Mouse (Mus musculus) liver, embryonic 16.5 days (tissue): Measurements from ENCODE around the gene Ttll11. TPM values are rescaled to one million over a fixed set of nuclear protein-coding genes. Genes with fewer than 3 reads are reported as not detected.

ENCODE experiments used
- ATAC-seq: fragments of 200-750 bp; cut with Nextera tagmentation; 2 replicates; pipeline ENCODE4 v1.8.0; 2017; ENCODE audit warnings: low read depth, mild to moderate bottlenecking, moderate number of reproducible peaks, moderate library complexity
- H3K27ac ChIP-seq: fragments of 300-500 bp; sonication (generic); 2 replicates; pipeline ENCODE4 v1.5.1; 2014; ENCODE audit warnings: mild to moderate bottlenecking, low read length
- H3K27me3 ChIP-seq: fragments of 300-500 bp; sonication (generic); 2 replicates; pipeline ENCODE4 v1.6.1; 2014; ENCODE audit warnings: low read depth, low read length, mixed read lengths; ENCODE audit not compliant: control insufficient read depth, insufficient read depth
- H3K36me3 ChIP-seq: fragments of 300-500 bp; sonication (generic); 2 replicates; pipeline ENCODE4 v1.6.1; 2014; ENCODE audit warnings: mild to moderate bottlenecking; ENCODE audit not compliant: control insufficient read depth, insufficient read depth
- H3K4me1 ChIP-seq: fragments of 300-500 bp; sonication (generic); 2 replicates; pipeline ENCODE4 v1.6.1; 2014; ENCODE audit warnings: low read depth, low read length, mixed read lengths; ENCODE audit not compliant: control insufficient read depth
- H3K4me2 ChIP-seq: fragments of 300-500 bp; sonication (generic); 2 replicates; pipeline ENCODE4 v1.6.1; 2014; ENCODE audit warnings: low read depth, low read length, mixed read lengths
- H3K4me3 ChIP-seq: fragments of 300-500 bp; sonication (generic); 2 replicates; pipeline ENCODE4 v1.5.1; 2014; ENCODE audit warnings: low read depth, mild to moderate bottlenecking, low read length
- H3K9ac ChIP-seq: fragments of 300-500 bp; sonication (generic); 2 replicates; pipeline ENCODE4 v1.6.1; 2014; ENCODE audit warnings: low read depth, low read length
- H3K9me3 ChIP-seq: fragments of 300-500 bp; sonication (generic); replicated peaks from 2 replicates; pipeline ENCODE4 v1.6.1; 2016; ENCODE audit warnings: low read length; ENCODE audit not compliant: control insufficient read depth
- WGBS: fragments of 180-500 bp; shearing (Covaris S2); extraction: QIAGEN DNeasy Blood & Tissue Kit; methylation state at CpG from one replicate; pipeline ENCODE4 v1.1.7; 2014; ENCODE audit not compliant: insufficient replicate concordance; 5-methylcytosine and 5-hydroxymethylcytosine counted together
- polyA plus RNA-seq: library from polyadenylated mRNA; unstranded; fragments of >200 nt; fragmentation: Nextera tagmentation; extraction: Ambion mirVana; gene quantifications from 2 replicates; pipeline ENCODE4 v1.2.1, GENCODE M21; 2015

The Ttll11 gene
- polyA plus RNA-seq, 1 experiment from 2014 or later: 0.79 TPM

DNA sequence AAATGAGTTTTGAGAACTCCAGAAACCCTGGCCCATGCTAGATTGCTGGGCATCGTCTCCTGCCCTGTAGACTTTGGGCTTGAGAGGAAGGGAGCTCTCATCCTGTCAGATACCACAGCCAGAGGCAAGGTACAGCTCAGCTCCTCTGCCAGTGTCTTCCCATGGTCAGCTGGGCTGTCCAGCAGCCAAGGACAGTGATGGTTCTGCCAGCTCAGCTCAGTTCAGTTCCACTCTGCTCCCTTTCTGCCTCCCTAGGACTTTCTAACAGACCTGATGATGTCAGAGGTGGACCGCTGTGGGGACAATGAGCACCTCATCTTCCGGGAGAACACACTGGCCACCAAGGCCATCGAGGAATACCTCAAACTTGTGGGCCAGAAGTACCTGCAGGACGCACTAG, 267.1 kb downstream of the Ttll11 start:
- Histone ChIP-seq H3K4me2 (no peak overlapping the region), H3K36me3 (0 out of 2 replicates have a peak, but pooled peaks cover 4% of the 10 kb centered on the region), H3K4me1 (no peaks in the 10 kb centered on the region; the same call in 1 of the 2 replicates), H3K4me3 (no peak overlapping the region), H3K27me3 (no peaks in the 10 kb centered on the region), H3K9me3 (no peaks in the 10 kb centered on the region), H3K27ac (no peak overlapping the region), H3K9ac (no peak overlapping the region)
- 62% methylated on average over 5 of the region's 5 CpGs for WGBS
- ATAC-seq: no peak

DNA sequence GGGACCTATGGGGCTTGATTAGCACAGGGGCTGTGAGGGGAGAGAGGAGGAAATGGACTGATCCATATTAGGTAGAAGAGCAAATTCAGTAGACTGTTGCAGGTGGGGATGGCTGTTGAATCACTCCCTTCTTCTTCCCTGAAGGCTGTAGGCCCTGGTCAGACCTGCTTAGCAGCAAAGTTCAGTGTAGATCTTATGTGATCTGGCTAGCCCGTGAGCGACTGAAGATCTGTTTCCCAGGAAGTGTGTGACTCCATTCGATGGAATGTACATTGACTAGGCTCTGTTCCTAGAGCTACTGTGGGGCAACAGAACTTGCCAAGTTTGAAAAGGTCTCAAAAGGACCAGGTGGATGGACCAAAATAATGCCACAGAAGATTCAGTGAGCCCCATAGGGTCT, 276.5 kb downstream of the Ttll11 start:
- 0 out of 2 replicates have a peak, but pooled peaks cover 2% of the 10 kb centered on the region for H3K36me3 ChIP-seq
- no peaks in the 10 kb centered on the region for H3K4me1 ChIP-seq
- H3K4me2 ChIP-seq: no peak overlapping the region
- H3K27ac ChIP-seq: no peak overlapping the region
- no peak for ATAC-seq
- no peaks in the 10 kb centered on the region for H3K9me3 ChIP-seq
- H3K27me3 ChIP-seq: no peaks in the 10 kb centered on the region
- 76% methylated on average over 3 of the region's 3 CpGs for WGBS
- H3K4me3 ChIP-seq: no peak overlapping the region
- no peak overlapping the region for H3K9ac ChIP-seq

DNA sequence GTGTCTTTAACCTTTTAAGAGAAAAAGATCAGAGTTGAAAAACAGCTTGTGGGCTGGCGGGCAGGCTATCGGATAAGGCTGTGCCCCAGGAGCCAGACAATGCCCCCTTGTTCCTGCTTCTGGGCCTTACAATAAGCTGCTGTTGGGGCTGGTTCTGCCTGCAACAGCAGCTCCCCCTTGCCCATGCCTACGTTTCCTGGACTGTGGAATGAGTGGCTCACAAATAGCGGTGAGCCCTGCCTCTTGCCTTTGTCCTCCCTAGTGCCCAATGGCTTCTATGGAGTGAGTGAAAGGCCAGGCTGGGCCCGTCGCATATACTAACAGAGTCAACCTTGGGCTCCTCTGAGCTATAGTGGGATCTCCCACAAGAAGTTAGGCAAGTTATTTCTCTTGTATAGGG, 277.1 kb downstream of the Ttll11 start:
- ATAC-seq: no peak
- Histone ChIP-seq H3K9me3 (no peaks in the 10 kb centered on the region), H3K9ac (no peak overlapping the region), H3K4me2 (no peak overlapping the region), H3K27ac (no peak overlapping the region), H3K36me3 (0 out of 2 replicates have a peak, but pooled peaks cover 2% of the 10 kb centered on the region), H3K4me1 (peaks cover 2% of the 10 kb centered on the region; the same call in 1 of the 2 replicates), H3K27me3 (no peaks in the 10 kb centered on the region), H3K4me3 (no peak overlapping the region)
- WGBS: 79% methylated on average over 6 of the region's 6 CpGs

DNA sequence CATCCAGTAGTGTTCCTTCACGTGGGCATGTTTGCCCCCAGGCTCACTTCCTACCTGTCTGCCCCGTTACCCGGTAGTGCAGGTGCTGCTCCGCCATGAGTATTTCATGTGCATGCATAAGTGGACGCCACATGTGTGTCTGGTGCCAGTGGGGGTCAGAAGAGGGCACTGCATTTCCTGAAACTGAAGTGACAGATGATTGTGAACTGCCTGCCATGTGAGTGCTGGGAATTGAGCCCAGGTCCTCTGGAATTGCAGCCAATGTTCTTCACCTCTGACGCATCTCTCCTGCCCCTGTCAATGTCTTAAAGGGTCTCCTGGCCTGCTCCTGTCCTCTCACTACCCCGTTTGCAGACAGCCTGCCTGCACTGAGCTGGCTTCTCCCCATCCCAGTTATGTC, 277.7 kb downstream of the Ttll11 start:
- Histone ChIP-seq H3K4me3 (no peak overlapping the region), H3K9me3 (no peaks in the 10 kb centered on the region), H3K4me1 (peaks cover 2% of the 10 kb centered on the region; the same call in 1 of the 2 replicates), H3K9ac (no peak overlapping the region), H3K4me2 (no peak overlapping the region), H3K27me3 (no peaks in the 10 kb centered on the region), H3K36me3 (0 out of 2 replicates have a peak, but pooled peaks cover 2% of the 10 kb centered on the region), H3K27ac (no peak overlapping the region)
- 73% methylated on average over 7 of the region's 7 CpGs for WGBS
- ATAC-seq: no peak

Other genes with a start within 250 kb of the Ttll11 start
- gene Ndufa8, start 69.5 kb upstream of the Ttll11 start, polyA plus RNA-seq: 128 and 134 TPM in 2 replicates
- 0.13 TPM in 1 of 2 replicates, not detected in the other for gene Morn5, start 69.5 kb upstream of the Ttll11 start, polyA plus RNA-seq
- 0.41 and 0.53 TPM in 2 replicates for gene Lhx6, start 125.5 kb upstream of the Ttll11 start, polyA plus RNA-seq
- gene Mrrf, start 156.5 kb upstream of the Ttll11 start, polyA plus RNA-seq: 14.6 and 17.0 TPM in 2 replicates
- gene Rbm18, start 156.9 kb upstream of the Ttll11 start, polyA plus RNA-seq: 22.4 TPM in 2 replicates